Comparison of ENCODE assay signal across 8 mouse cellular contexts in genomic region chr6:124738511-124739023, GRCm38 (mm10). TPM values are rescaled to one million over a fixed set of nuclear protein-coding genes. Genes with fewer than 3 reads are reported as not detected.
DNase-seq lines count a peak whose midpoint lies in the region; ATAC-seq and TF ChIP-seq lines count a peak whose summit lies in the region.

Gene Ptpn6 (minus strand): TSS chr6:124738714.

- peak within 1 kb of the TSS; percentile 99; the same call in 1 of the 2 replicates for H3K27ac ChIP-seq in heart, embryonic 13.5 days (replicated peaks)
- peak within 1 kb of the TSS; percentile 61 for H3K27ac ChIP-seq in bone marrow macrophage, adult 2 months (ENCODE audit: insufficient read depth, low read depth, low read length)
- peak within 1 kb of the TSS; percentile 55 for H3K27ac ChIP-seq in hindbrain, embryonic 12.5 days
- H3K27ac ChIP-seq in limb, embryonic 14.5 days (replicated peaks; ENCODE audit: low read depth, low read length) = no peak within 1 kb of the TSS
- H3K27ac ChIP-seq in midbrain, embryonic 12.5 days (replicated peaks) = peak within 1 kb of the TSS; percentile 20

- no peak for ATAC-seq in heart, embryonic 13.5 days (ENCODE audit: extremely low read depth, insufficient number of reproducible peaks, low FRiP score, low TSS enrichment)
- no peak for ATAC-seq in hindbrain, embryonic 12.5 days (ENCODE audit: low FRiP score)
- ATAC-seq in limb, embryonic 14.5 days (ENCODE audit: low FRiP score, low read depth) = no peak
- no peak for ATAC-seq in midbrain, embryonic 12.5 days (ENCODE audit: low FRiP score, low read depth)

- H3K36me3 ChIP-seq in heart, embryonic 13.5 days = peaks cover 18% of the 10 kb centered on the region
- H3K36me3 ChIP-seq in hindbrain, embryonic 12.5 days = peaks cover 11% of the 10 kb centered on the region
- H3K36me3 ChIP-seq in limb, embryonic 14.5 days (ENCODE audit: control insufficient read depth, insufficient read depth, low read length) = peaks cover 14% of the 10 kb centered on the region
- peaks cover 13% of the 10 kb centered on the region for H3K36me3 ChIP-seq in midbrain, embryonic 12.5 days

- no peak for TF ChIP-seq CTCF in bone marrow macrophage, adult 2 months (IDR thresholded peaks at IDR 0.05; ENCODE audit: low read depth, low read length)

- no peak within 1 kb of the TSS for H3K4me3 ChIP-seq in heart, embryonic 13.5 days
- H3K4me3 ChIP-seq in bone marrow macrophage, adult 2 months (ENCODE audit: insufficient read depth, low read length) = 0 out of 2 replicates have a peak within 1 kb of the TSS, but pooled peaks have one; percentile 25
- no peak within 1 kb of the TSS for H3K4me3 ChIP-seq in hindbrain, embryonic 12.5 days
- no peak within 1 kb of the TSS for H3K4me3 ChIP-seq in limb, embryonic 14.5 days (replicated peaks; ENCODE audit: low read length)
- H3K4me3 ChIP-seq in midbrain, embryonic 12.5 days = no peak within 1 kb of the TSS

- peak within 1 kb of the TSS; percentile 30 for H3K4me2 ChIP-seq in heart, embryonic 13.5 days
- H3K4me2 ChIP-seq in hindbrain, embryonic 12.5 days (replicated peaks) = peak within 1 kb of the TSS; percentile 78; the same call in 1 of the 2 replicates
- H3K4me2 ChIP-seq in limb, embryonic 14.5 days (replicated peaks; ENCODE audit: low read depth, low read length, severe bottlenecking) = 0 out of 2 replicates have a peak within 1 kb of the TSS, but pooled peaks have one; percentile 6
- H3K4me2 ChIP-seq in midbrain, embryonic 12.5 days (replicated peaks) = peak within 1 kb of the TSS; percentile 67; the same call in 1 of the 2 replicates

- peak within 1 kb of the TSS; percentile 47 for H3K9ac ChIP-seq in heart, embryonic 13.5 days
- peak within 1 kb of the TSS; percentile 47 for H3K9ac ChIP-seq in hindbrain, embryonic 12.5 days
- no peak within 1 kb of the TSS; the same call in 1 of the 2 replicates for H3K9ac ChIP-seq in limb, embryonic 14.5 days (ENCODE audit: low read depth, low read length, severe bottlenecking)
- peak within 1 kb of the TSS; percentile 32; the same call in 1 of the 2 replicates for H3K9ac ChIP-seq in midbrain, embryonic 12.5 days (replicated peaks)

- WGBS in heart, embryonic 13.5 days = 33% methylated on average over 15 of the region's 15 CpGs
- 34% methylated on average over 15 of the region's 15 CpGs for WGBS in hindbrain, embryonic 12.5 days
- 30% methylated on average over 15 of the region's 15 CpGs for WGBS in limb, embryonic 14.5 days
- 24% methylated on average over 15 of the region's 15 CpGs for WGBS in midbrain, embryonic 12.5 days

- no peaks in the 10 kb centered on the region for H3K27me3 ChIP-seq in heart, embryonic 13.5 days (replicated peaks)
- H3K27me3 ChIP-seq in hindbrain, embryonic 12.5 days = no peaks in the 10 kb centered on the region
- H3K27me3 ChIP-seq in limb, embryonic 14.5 days (ENCODE audit: control insufficient read depth, insufficient read depth, low read length) = no peaks in the 10 kb centered on the region
- no peaks in the 10 kb centered on the region for H3K27me3 ChIP-seq in midbrain, embryonic 12.5 days

- no peak for DNase-seq in heart, postnatal 10 days
- no peak for DNase-seq in limb, embryonic 14.5 days (ENCODE audit: low spot score)
- DNase-seq in urinary bladder, postnatal 25 days (ENCODE audit: low spot score) = peak; percentile 53
- DNase-seq in adrenal gland, postnatal 4 days (ENCODE audit: low spot score in 2 of 2) = no peak

- TF ChIP-seq POLR2A in bone marrow macrophage, adult 2 months (IDR thresholded peaks at IDR 0.05; ENCODE audit: borderline replicate concordance, low read depth, low read length) = no peak
- TF ChIP-seq POLR2A in limb, embryonic 14.5 days (IDR thresholded peaks at IDR 0.05; ENCODE audit: borderline replicate concordance, extremely low read depth, insufficient read depth, insufficient read length) = no peak

- intact Hi-C loops in heart, postnatal 10 days (cut with DNase I) = loop anchor here (5.0 kb wide), 1 partner anchor 36 kb away; no protein-coding TSS in a partner anchor

- no peaks in the 10 kb centered on the region for H3K9me3 ChIP-seq in heart, embryonic 13.5 days
- no peaks in the 10 kb centered on the region for H3K9me3 ChIP-seq in hindbrain, embryonic 12.5 days (replicated peaks)
- H3K9me3 ChIP-seq in limb, embryonic 14.5 days (ENCODE audit: control insufficient read depth, low read length) = no peaks in the 10 kb centered on the region
- no peaks in the 10 kb centered on the region for H3K9me3 ChIP-seq in midbrain, embryonic 12.5 days

- H3K4me1 ChIP-seq in heart, embryonic 13.5 days = peaks cover 32% of the 10 kb centered on the region
- H3K4me1 ChIP-seq in bone marrow macrophage, adult 2 months (ENCODE audit: control insufficient read depth, insufficient read depth, low read length) = peaks cover 41% of the 10 kb centered on the region
- H3K4me1 ChIP-seq in hindbrain, embryonic 12.5 days = peaks cover 29% of the 10 kb centered on the region
- H3K4me1 ChIP-seq in limb, embryonic 14.5 days (ENCODE audit: control insufficient read depth, insufficient read depth, low read length) = peaks cover 7% of the 10 kb centered on the region
- peaks cover 29% of the 10 kb centered on the region for H3K4me1 ChIP-seq in midbrain, embryonic 12.5 days

RNA-seq across cellular contexts. Expression of gene Ptpn6, which starts in this region (rescaled TPM):
- polyA plus RNA-seq in heart, embryonic 13.5 days (2015; fragmentation: Nextera tagmentation; extraction: Ambion mirVana) = 5.3 and 5.6 TPM in 2 replicates
- 1 to 10 TPM; 5.0 to 6.0 TPM for total RNA-seq in heart, postnatal 10 days (2021)
- polyA plus RNA-seq in bone marrow macrophage, adult 2 months (2012; ENCODE audit: insufficient read depth, insufficient read length, missing spikeins) = 583 and 614 TPM in 2 replicates
- 5.6 TPM in 2 replicates for polyA plus RNA-seq in hindbrain, embryonic 12.5 days (2016; fragmentation: Nextera tagmentation; extraction: Ambion mirVana)
- polyA plus RNA-seq in limb, embryonic 14.5 days (2012; rRNA removed) = 9.4 and 9.6 TPM in 2 replicates
- polyA plus RNA-seq in limb, embryonic 14.5 days (2014; fragmentation: Nextera tagmentation; extraction: Ambion mirVana) = 13.9 and 14.2 TPM in 2 replicates
- 5.2 and 5.6 TPM in 2 replicates for polyA plus RNA-seq in midbrain, embryonic 12.5 days (2016; fragmentation: Nextera tagmentation; extraction: Ambion mirVana)
- total RNA-seq in adrenal gland, postnatal 4 days (2021) = 1 to 10 TPM; 8.3 to 8.4 TPM

Comparison
In these comparisons a context has a peak if more than half of its experiments do, and no peak if none do; other contexts are left out.
1. RNA of gene Ptpn6 (polyA plus RNA-seq): 583 to 614 TPM in bone marrow macrophage, adult 2 months; 9.4 to 14.2 TPM in limb, embryonic 14.5 days, 5.2 to 5.6 TPM in midbrain, embryonic 12.5 days, 5.6 TPM in hindbrain, embryonic 12.5 days and 5.3 to 5.6 TPM in heart, embryonic 13.5 days; every median in the first group is over 10 times any median in the second.
2. H3K4me2 ChIP-seq: peak in every context shown above with its lines; median percentile 78 in hindbrain, embryonic 12.5 days; 67 in midbrain, embryonic 12.5 days; 30 in heart, embryonic 13.5 days; 6 in limb, embryonic 14.5 days.